Mouse (Mus musculus) ovary, adult 2 months (tissue): ENCODE data around the gene Gm3676. TPM values are rescaled to one million over a fixed set of nuclear protein-coding genes. Genes with fewer than 3 reads are reported as not detected.

Source experiments
- polyA plus RNA-seq: library from polyadenylated mRNA; depleted of rRNA; stranded (reverse); fragments of >200 nt; gene quantifications from 2 replicates; pipeline ENCODE4 v1.2.3, GENCODE M21; 2012; rRNA removed

Gm3676 gene
- not detected in 2 replicates for polyA plus RNA-seq

DNA sequence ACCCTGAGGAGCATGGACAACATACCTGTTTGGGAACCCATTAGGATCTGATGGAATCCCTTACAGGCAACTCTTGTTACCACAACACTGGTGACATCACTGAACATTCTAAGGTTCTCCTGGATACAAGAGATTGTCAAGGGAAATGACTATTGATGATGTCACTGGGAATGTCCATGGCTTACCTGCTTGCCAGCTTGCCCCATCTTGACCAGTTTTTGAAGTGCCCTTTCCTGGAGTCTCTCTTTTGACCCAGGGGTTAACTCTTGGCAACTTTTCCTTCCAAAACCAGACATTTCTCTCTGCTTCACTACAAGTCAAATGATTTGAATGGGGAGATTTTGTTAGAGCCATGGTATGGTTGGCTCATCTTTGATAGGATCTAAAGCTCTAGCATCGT, at the start of gene Gm3676:
Gene Gm3676 (minus strand): TSS at position 101 of the 400 bp plus-strand sequence.

DNA sequence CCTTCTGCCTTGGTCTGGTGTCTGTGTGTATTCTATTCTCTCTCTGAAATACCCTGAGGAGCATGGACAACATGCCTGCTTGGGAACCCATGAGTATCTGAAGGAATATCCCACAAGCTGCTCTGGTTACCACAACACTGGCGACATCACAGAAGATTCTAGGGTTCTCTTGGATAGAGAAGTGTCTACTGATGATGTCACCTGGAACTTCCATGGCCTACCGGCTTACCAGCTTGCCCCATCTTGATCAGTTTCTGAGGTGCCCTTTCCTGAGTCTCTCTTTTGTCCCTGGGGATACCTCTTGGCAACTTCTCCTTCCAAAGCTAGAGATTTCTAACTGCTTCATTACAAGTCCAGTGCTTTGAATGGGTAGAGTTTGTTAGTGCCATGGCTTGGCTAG, 21.8 kb downstream of the Gm3676 start, which contains the start of gene Gm3072:
Gene Gm3072 (minus strand): TSS at position 101 of the 400 bp plus-strand sequence.

Other genes starting within 250 kb of the Gm3676 start
- gene Gm6482, start 238.2 kb downstream of the Gm3676 start, polyA plus RNA-seq = not detected in 2 replicates
- gene Gm7954, start 193.0 kb downstream of the Gm3676 start, polyA plus RNA-seq = not detected in 2 replicates
- not detected in 2 replicates for gene Gm3486, start 157.0 kb downstream of the Gm3676 start, polyA plus RNA-seq
- gene Gm7970, start 90.9 kb downstream of the Gm3676 start, polyA plus RNA-seq = not detected in 2 replicates
- gene 1700049E17Rik2, start 73.3 kb downstream of the Gm3676 start, polyA plus RNA-seq = not detected in 2 replicates
- gene Gm3072, start 21.9 kb downstream of the Gm3676 start, polyA plus RNA-seq = not detected in 2 replicates
- not detected in 2 replicates for gene Gm8068, start 55.4 kb upstream of the Gm3676 start, polyA plus RNA-seq
- gene Gm7929, start 104.1 kb upstream of the Gm3676 start, polyA plus RNA-seq = not detected in 2 replicates
- not detected in 2 replicates for gene Gm47189, start 126.0 kb upstream of the Gm3676 start, polyA plus RNA-seq